ENCODE assay signal across 7 mouse cellular contexts in the genomic region with DNA sequence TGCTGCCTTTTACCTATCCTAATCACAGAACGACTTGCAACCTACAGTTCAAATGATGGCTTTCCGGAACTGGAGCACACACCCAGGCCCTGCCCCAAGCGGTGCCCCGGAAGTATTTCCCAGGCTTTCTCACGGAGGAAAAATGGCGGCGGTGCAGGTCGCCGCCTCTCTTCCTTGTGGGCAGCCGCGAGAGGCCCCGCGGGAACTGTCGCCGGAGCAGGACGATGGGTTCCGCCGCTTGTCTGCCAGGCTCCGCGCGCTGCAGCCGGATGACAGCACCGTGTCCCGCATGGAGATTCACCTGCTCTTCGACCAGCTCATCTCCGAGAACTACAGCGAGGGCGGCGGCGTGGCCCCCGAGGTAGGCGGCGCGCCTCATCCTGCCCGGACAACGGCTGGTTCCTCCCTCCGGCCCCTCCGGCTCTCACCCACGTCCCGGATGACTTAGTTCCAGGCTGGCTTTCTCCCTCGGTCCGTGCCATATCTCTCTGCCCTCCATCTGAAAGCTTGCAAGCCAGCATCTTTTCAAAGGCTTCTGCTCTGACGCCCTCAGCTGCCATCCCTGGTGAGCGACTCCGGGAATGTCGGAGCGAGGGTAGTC. TPM values are rescaled to one million over a fixed set of nuclear protein-coding genes. Genes with fewer than 3 reads are reported as not detected.
DNase-seq lines count a peak whose midpoint lies in the region; ATAC-seq lines count a peak whose summit lies in the region.

Gene Heatr6 (plus strand): TSS at position 116 of the 601 bp plus-strand sequence.

- H3K27me3 ChIP-seq in embryonic facial prominence, embryonic 10.5 days (replicated peaks; ENCODE audit: low read depth, poor library complexity, severe bottlenecking), result peaks cover 26% of the 10 kb centered on the region
- H3K27me3 ChIP-seq in limb, embryonic 10.5 days (ENCODE audit: low read depth, poor library complexity, severe bottlenecking), result no peaks in the 10 kb centered on the region
- H3K27me3 ChIP-seq in midbrain, embryonic 13.5 days, result peaks cover 25% of the 10 kb centered on the region

- under 1% methylated on average over 47 of the region's 47 CpGs for WGBS in embryonic facial prominence, embryonic 10.5 days
- under 1% methylated on average over 44 of the region's 47 CpGs for WGBS in limb, embryonic 10.5 days
- WGBS in midbrain, embryonic 13.5 days, result under 1% methylated on average over 47 of the region's 47 CpGs

- peak; percentile 95 for ATAC-seq in granulocyte monocyte progenitor cell, adult 5-6 weeks (replicated peaks; ENCODE audit: poor library complexity, severe bottlenecking)
- ATAC-seq in midbrain, embryonic 13.5 days, result peak; percentile 98

- H3K4me3 ChIP-seq in embryonic facial prominence, embryonic 10.5 days, result peak within 1 kb of the TSS; percentile 93
- peak within 1 kb of the TSS; percentile 80 for H3K4me3 ChIP-seq in limb, embryonic 10.5 days
- H3K4me3 ChIP-seq in midbrain, embryonic 13.5 days (replicated peaks), result peak within 1 kb of the TSS; percentile 71

- peak within 1 kb of the TSS; percentile 70 for H3K4me2 ChIP-seq in midbrain, embryonic 13.5 days (replicated peaks)

- peaks cover 32% of the 10 kb centered on the region for H3K36me3 ChIP-seq in embryonic facial prominence, embryonic 10.5 days (replicated peaks)
- peaks cover 31% of the 10 kb centered on the region for H3K36me3 ChIP-seq in limb, embryonic 10.5 days
- peaks cover 27% of the 10 kb centered on the region for H3K36me3 ChIP-seq in midbrain, embryonic 13.5 days

- peak within 1 kb of the TSS; percentile 70 for H3K9ac ChIP-seq in midbrain, embryonic 13.5 days (replicated peaks)

- no peaks in the 10 kb centered on the region for H3K9me3 ChIP-seq in embryonic facial prominence, embryonic 10.5 days
- no peaks in the 10 kb centered on the region for H3K9me3 ChIP-seq in limb, embryonic 10.5 days (replicated peaks)
- no peaks in the 10 kb centered on the region for H3K9me3 ChIP-seq in midbrain, embryonic 13.5 days

- peaks cover 17% of the 10 kb centered on the region for H3K4me1 ChIP-seq in embryonic facial prominence, embryonic 10.5 days
- H3K4me1 ChIP-seq in limb, embryonic 10.5 days, result peaks cover 15% of the 10 kb centered on the region
- H3K4me1 ChIP-seq in midbrain, embryonic 13.5 days (replicated peaks), result peaks cover 23% of the 10 kb centered on the region

- DNase-seq in adrenal gland, postnatal 10 days, result peak; percentile 93
- DNase-seq in embryonic facial prominence, embryonic 10.5 days (ENCODE audit: low spot score), result peak; percentile 91
- DNase-seq in kidney, adult 11 months, result peak; percentile 87
- DNase-seq in limb, embryonic 10.5 days (ENCODE audit: low spot score), result peak; percentile 90
- peak; percentile 74 for DNase-seq in spleen, adult 12 weeks (ENCODE audit: low spot score)

- H3K27ac ChIP-seq in embryonic facial prominence, embryonic 10.5 days (replicated peaks), result peak within 1 kb of the TSS; percentile 95
- H3K27ac ChIP-seq in limb, embryonic 10.5 days, result peak within 1 kb of the TSS; percentile 95
- H3K27ac ChIP-seq in midbrain, embryonic 13.5 days, result peak within 1 kb of the TSS; percentile 89

RNA-seq across cellular contexts. Expression of gene Heatr6, which starts in this region (rescaled TPM):
- total RNA-seq in adrenal gland, postnatal 10 days (2021), result 10 to 100 TPM; 10.1 to 14.4 TPM
- polyA plus RNA-seq in embryonic facial prominence, embryonic 10.5 days (2016; fragmentation: Nextera tagmentation; extraction: Ambion mirVana), result 26.2 and 27.0 TPM in 2 replicates
- total RNA-seq in granulocyte monocyte progenitor cell, adult 5-6 weeks (2014; fragmentation: Nextera tagmentation), result 10.4 and 30.5 TPM in 2 replicates
- total RNA-seq in granulocyte monocyte progenitor cell, adult 5-6 weeks (2017), result 8.9 and 17.8 TPM in 2 replicates
- polyA plus RNA-seq in limb, embryonic 10.5 days (2016; fragmentation: Nextera tagmentation; extraction: Ambion mirVana), result 22.8 and 30.4 TPM in 2 replicates
- polyA plus RNA-seq in midbrain, embryonic 13.5 days (2015; fragmentation: Nextera tagmentation; extraction: Ambion mirVana), result 41.7 and 44.5 TPM in 2 replicates

Comparison
In these comparisons a context has a peak if more than half of its experiments do, and no peak if none do; other contexts are left out.
1. Peak in every context shown above with its lines: DNase-seq, ATAC-seq, H3K4me3 ChIP-seq and H3K27ac ChIP-seq.